18 mouse cellular contexts compared by ENCODE assay signal in the genomic region with DNA sequence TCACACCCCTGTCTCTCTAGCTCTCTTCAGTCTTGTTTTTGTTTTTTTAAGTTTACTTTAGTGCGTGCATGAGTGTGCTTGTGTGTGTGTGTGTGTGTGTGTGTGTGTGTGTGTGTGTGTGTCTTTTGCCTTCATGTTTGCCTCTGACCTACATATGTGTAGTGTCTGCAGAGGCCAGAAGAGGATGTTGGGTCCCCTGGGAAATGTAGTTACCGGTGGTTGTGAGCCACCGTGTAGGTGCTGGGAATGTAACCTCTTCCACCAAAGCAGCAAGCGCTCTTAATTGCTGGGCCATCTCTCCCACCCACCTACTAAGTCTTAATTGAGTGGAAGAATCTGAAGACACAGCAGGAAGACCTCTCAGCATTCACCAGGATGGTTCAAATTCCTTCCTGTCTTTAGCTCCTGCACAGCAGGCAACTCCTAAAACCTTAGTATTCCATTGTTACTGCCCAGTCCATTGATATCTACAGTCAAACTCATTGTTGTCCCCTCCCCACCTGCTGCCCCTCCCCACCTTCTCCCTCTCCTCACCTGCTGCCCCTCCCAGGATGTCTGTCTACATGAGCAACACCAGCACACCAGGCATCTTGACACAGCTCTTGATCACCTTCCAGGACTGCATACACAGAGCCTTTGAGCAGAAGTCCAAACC. TPM values are rescaled to one million over a fixed set of nuclear protein-coding genes. Genes with fewer than 3 reads are reported as not detected.
DNase-seq lines count a peak whose midpoint lies in the region; ATAC-seq lines count a peak whose summit lies in the region.
"Had no signal": no experiment of that assay in that cellular context is flagged by ENCODE, and none has a peak within 500 bp of the region (broad histone marks: within the 10 kb centered on the region; RNA-seq: fewer than 3 reads in every experiment).

No protein-coding gene starts in this region.

- H3K4me3 ChIP-seq in intestine, embryonic 14.5 days (ENCODE audit: low read depth, low read length), result no peak overlapping the region
- H3K4me3 ChIP-seq in intestine, embryonic 15.5 days (replicated peaks), result no peak overlapping the region
- H3K4me3 ChIP-seq in limb, embryonic 10.5 days, result no peak overlapping the region
- H3K4me3 ChIP-seq in forebrain, embryonic 15.5 days, result no peak overlapping the region
- H3K4me3 ChIP-seq: forebrain, embryonic 10.5 days; heart, embryonic 13.5 days; midbrain, embryonic 13.5 days had no signal

- no peaks in the 10 kb centered on the region for H3K9me3 ChIP-seq in intestine, embryonic 14.5 days (ENCODE audit: control insufficient read depth, low read length)
- no peaks in the 10 kb centered on the region for H3K9me3 ChIP-seq in intestine, embryonic 15.5 days
- H3K9me3 ChIP-seq in limb, embryonic 10.5 days (replicated peaks), result no peaks in the 10 kb centered on the region
- no peaks in the 10 kb centered on the region for H3K9me3 ChIP-seq in forebrain, embryonic 15.5 days
- H3K9me3 ChIP-seq: forebrain, embryonic 10.5 days; heart, embryonic 13.5 days; midbrain, embryonic 13.5 days had no signal

- WGBS in intestine, embryonic 14.5 days, result 58% methylated on average over 4 of the region's 4 CpGs
- WGBS in intestine, embryonic 15.5 days, result 56% methylated on average over 4 of the region's 4 CpGs
- WGBS in limb, embryonic 10.5 days, result 42% methylated on average over 4 of the region's 4 CpGs
- WGBS in forebrain, embryonic 15.5 days, result 17% methylated on average over 4 of the region's 4 CpGs

- no peak overlapping the region for H3K4me2 ChIP-seq in intestine, embryonic 14.5 days (ENCODE audit: low read length)
- H3K4me2 ChIP-seq in intestine, embryonic 15.5 days (replicated peaks), result no peak overlapping the region
- H3K4me2 ChIP-seq in forebrain, embryonic 15.5 days (replicated peaks), result no peak overlapping the region
- H3K4me2 ChIP-seq: heart, embryonic 13.5 days; hindbrain, embryonic 14.5 days; midbrain, embryonic 13.5 days had no signal

- no peak for ATAC-seq in intestine, embryonic 14.5 days (replicated peaks; ENCODE audit: low FRiP score, low TSS enrichment, low read depth)
- no peak for ATAC-seq in intestine, embryonic 15.5 days
- no peak for ATAC-seq in forebrain, embryonic 15.5 days (replicated peaks)
- ATAC-seq: midbrain, embryonic 13.5 days had no signal

- H3K4me1 ChIP-seq in intestine, embryonic 14.5 days (replicated peaks; ENCODE audit: control insufficient read depth, insufficient read depth, low read length), result no peaks in the 10 kb centered on the region
- H3K4me1 ChIP-seq in intestine, embryonic 15.5 days (replicated peaks), result no peaks in the 10 kb centered on the region
- no peaks in the 10 kb centered on the region for H3K4me1 ChIP-seq in limb, embryonic 10.5 days
- no peaks in the 10 kb centered on the region for H3K4me1 ChIP-seq in forebrain, embryonic 15.5 days
- H3K4me1 ChIP-seq: heart, embryonic 13.5 days; midbrain, embryonic 13.5 days had no signal

- H3K9ac ChIP-seq in intestine, embryonic 14.5 days (ENCODE audit: low read length), result no peak overlapping the region
- no peak overlapping the region for H3K9ac ChIP-seq in intestine, embryonic 15.5 days
- no peak overlapping the region for H3K9ac ChIP-seq in forebrain, embryonic 15.5 days (replicated peaks)
- H3K9ac ChIP-seq: heart, embryonic 13.5 days; hindbrain, embryonic 14.5 days; midbrain, embryonic 13.5 days had no signal

- no peaks in the 10 kb centered on the region for H3K27me3 ChIP-seq in intestine, embryonic 14.5 days (replicated peaks; ENCODE audit: control insufficient read depth, insufficient read depth, low read length)
- H3K27me3 ChIP-seq in intestine, embryonic 15.5 days (replicated peaks), result no peaks in the 10 kb centered on the region
- H3K27me3 ChIP-seq in limb, embryonic 10.5 days (ENCODE audit: low read depth, poor library complexity, severe bottlenecking), result no peaks in the 10 kb centered on the region
- no peaks in the 10 kb centered on the region for H3K27me3 ChIP-seq in forebrain, embryonic 15.5 days
- H3K27me3 ChIP-seq: CH12.LX; heart, embryonic 13.5 days; midbrain, embryonic 13.5 days had no signal

- peak; percentile 44 for DNase-seq in intestine, embryonic 14.5 days (ENCODE audit: low spot score)
- peak; percentile 39 to 40 for DNase-seq in spleen, postnatal 36 days (ENCODE audit: low spot score in 2 of 2)
- DNase-seq in spleen, adult 18-20 months, result no peak
- peak; percentile 98 for DNase-seq in ES-CJ7 (ENCODE audit: low read depth, low spot score)
- peak; percentile 22 for DNase-seq in limb, embryonic 10.5 days (ENCODE audit: low spot score)
- DNase-seq in left cerebral cortex, adult 11 months (ENCODE audit: low spot score), result no peak
- DNase-seq: cerebellum, adult 18-20 months; cerebellum, postnatal 36 days; left cerebral cortex, postnatal 4 days; lung, adult 2 months; right cerebral cortex, postnatal 14 days had no signal

- H3K36me3 ChIP-seq in intestine, embryonic 14.5 days (ENCODE audit: control insufficient read depth, insufficient read depth, low read length), result no peaks in the 10 kb centered on the region
- no peaks in the 10 kb centered on the region for H3K36me3 ChIP-seq in intestine, embryonic 15.5 days
- H3K36me3 ChIP-seq in limb, embryonic 10.5 days, result no peaks in the 10 kb centered on the region
- no peaks in the 10 kb centered on the region for H3K36me3 ChIP-seq in forebrain, embryonic 15.5 days
- H3K36me3 ChIP-seq: forebrain, embryonic 10.5 days; heart, embryonic 13.5 days; midbrain, embryonic 13.5 days had no signal

- H3K27ac ChIP-seq in intestine, embryonic 14.5 days (ENCODE audit: low read depth), result no peak overlapping the region
- no peak overlapping the region for H3K27ac ChIP-seq in intestine, embryonic 15.5 days
- H3K27ac ChIP-seq in limb, embryonic 10.5 days, result no peak overlapping the region
- H3K27ac ChIP-seq in forebrain, embryonic 15.5 days (replicated peaks), result no peak overlapping the region
- H3K27ac ChIP-seq: forebrain, embryonic 10.5 days; heart, embryonic 13.5 days; hindbrain, embryonic 14.5 days; midbrain, embryonic 13.5 days had no signal

RNA-seq across cellular contexts. Expression of gene 2610301B20Rik, which starts 57.9 kb away (rescaled TPM):
- 26.9 and 29.0 TPM in 2 replicates for polyA plus RNA-seq in intestine, embryonic 14.5 days (2014; fragmentation: Nextera tagmentation; extraction: Ambion mirVana)
- polyA plus RNA-seq in intestine, embryonic 15.5 days (2015; fragmentation: Nextera tagmentation; extraction: Ambion mirVana), result 21.4 TPM in 2 replicates
- polyA plus RNA-seq in limb, embryonic 10.5 days (2016; fragmentation: Nextera tagmentation; extraction: Ambion mirVana), result 20.1 and 26.6 TPM in 2 replicates
- polyA plus RNA-seq in forebrain, embryonic 15.5 days (2015; fragmentation: Nextera tagmentation; extraction: Ambion mirVana), result 40.8 and 47.6 TPM in 2 replicates

Comparison
In these comparisons a context has a peak if more than half of its experiments do, and no peak if none do; other contexts are left out.
1. DNase-seq: peak in intestine, embryonic 14.5 days (single experiment), spleen, postnatal 36 days (2 of 2), ES-CJ7 (single experiment) and limb, embryonic 10.5 days (single experiment); none in spleen, adult 18-20 months (0 of 2) and left cerebral cortex, adult 11 months (single experiment).